Mouse (Mus musculus) myocyte (in vitro differentiated cells): ENCODE results near the gene Adgrv1. TPM values are rescaled to one million over a fixed set of nuclear protein-coding genes. Genes with fewer than 3 reads are reported as not detected.

Experiments
- H3K27me3 ChIP-seq: one replicate; pipeline ENCODE4 v1.6.1; 2011; ENCODE audit not compliant: control insufficient read depth, insufficient read depth, insufficient read length
- H3K36me3 ChIP-seq: one replicate; pipeline ENCODE4 v1.6.1; 2011; ENCODE audit not compliant: control insufficient read depth, insufficient read depth
- H3K4me2 ChIP-seq: one replicate; pipeline ENCODE4 v1.6.1; 2011; ENCODE audit warnings: low read depth, control low read depth
- H3K4me3 ChIP-seq: one replicate; pipeline ENCODE4 v1.5.1; 2011; ENCODE audit warnings: mild to moderate bottlenecking, control low read depth, moderate library complexity
- H3K79me2 ChIP-seq: one replicate; pipeline ENCODE4 v1.6.1; 2011; ENCODE audit not compliant: control insufficient read depth, insufficient read depth
- H3ac ChIP-seq: one replicate; pipeline ENCODE4 v1.6.1; 2011; ENCODE audit not compliant: control insufficient read depth, insufficient read length
- CEBPB ChIP-seq: IDR thresholded peaks from 2 replicates; pipeline ENCODE4 v1.6.1; 2011; ENCODE audit warnings: mild to moderate bottlenecking, moderate library complexity; ENCODE audit not compliant: poor library complexity, insufficient read depth, severe bottlenecking
- E2F4 ChIP-seq: IDR thresholded peaks from one replicate; pipeline ENCODE4 v1.6.1; 2011; ENCODE audit warnings: mild to moderate bottlenecking, control low read depth, moderate library complexity; ENCODE audit not compliant: insufficient read depth
- MAX ChIP-seq: IDR thresholded peaks from one replicate; pipeline ENCODE4 v1.6.1; 2011; ENCODE audit warnings: low read depth, mild to moderate bottlenecking, control low read depth
- MYOD1 ChIP-seq, 3 experiments: IDR thresholded peaks; one replicate each; pipeline ENCODE4 v1.6.1; 2011; ENCODE audit warnings: control low read depth in 2 of 3, low read depth in 2 of 3, mild to moderate bottlenecking in 2 of 3, moderate library complexity in 1 of 3; ENCODE audit not compliant: insufficient read length in 2 of 3, control insufficient read depth in 1 of 3
- MYOG ChIP-seq, 3 experiments: IDR thresholded peaks; one replicate each; pipeline ENCODE4 v1.6.1; 2011; ENCODE audit warnings: control low read depth in 2 of 3, low read depth in 2 of 3, mild to moderate bottlenecking in 2 of 3; ENCODE audit not compliant: insufficient read length in 2 of 3, control insufficient read depth in 1 of 3, insufficient read depth in 1 of 3
- POLR2A ChIP-seq: IDR thresholded peaks from one replicate; pipeline ENCODE4 v1.6.1; 2011; ENCODE audit warnings: low read depth, mild to moderate bottlenecking, control low read depth, moderate library complexity; ENCODE audit not compliant: insufficient read length
- POLR2AphosphoS2 ChIP-seq: IDR thresholded peaks from one replicate; pipeline ENCODE4 v1.6.1; 2011; ENCODE audit warnings: low read depth, control low read depth; ENCODE audit not compliant: insufficient read length
- REST ChIP-seq: IDR thresholded peaks from one replicate; pipeline ENCODE4 v1.6.1; 2011; ENCODE audit warnings: mild to moderate bottlenecking, control low read depth, moderate library complexity; ENCODE audit not compliant: insufficient read depth, insufficient read length
- SRF ChIP-seq: IDR thresholded peaks from one replicate; pipeline ENCODE4 v1.6.1; 2011; ENCODE audit warnings: low read depth; ENCODE audit not compliant: control insufficient read depth, insufficient read length
- TCF12 ChIP-seq: IDR thresholded peaks from one replicate; pipeline ENCODE4 v1.6.1; 2011; ENCODE audit warnings: mild to moderate bottlenecking, control low read depth; ENCODE audit not compliant: poor library complexity, insufficient read depth, severe bottlenecking
- TCF3 ChIP-seq: IDR thresholded peaks from one replicate; pipeline ENCODE4 v1.6.1; 2011; ENCODE audit warnings: low read depth, control low read depth; ENCODE audit not compliant: insufficient read length
- USF1 ChIP-seq: IDR thresholded peaks from one replicate; pipeline ENCODE4 v1.6.1; 2011; ENCODE audit warnings: low read depth, mild to moderate bottlenecking, control low read depth, moderate library complexity
- polyA plus RNA-seq: library from polyadenylated mRNA; unstranded; fragments of >200 nt; fragmentation: generic; extraction: Trizol; gene quantifications from one replicate; pipeline ENCODE4 v1.2.1, GENCODE M21; 2012; ENCODE audit warnings: missing spikeins

Gene Adgrv1
- polyA plus RNA-seq, 1 experiment, result 0.04 TPM

GRCm38 (mm10) chr13:81491971-81492370, 141.0 kb downstream of the Adgrv1 start:
- Histone ChIP-seq H3K4me2 (no peak overlapping the region), H3K36me3 (no peaks in the 10 kb centered on the region), H3K4me3 (no peak overlapping the region), H3K79me2 (no peaks in the 10 kb centered on the region), H3ac (no peak overlapping the region), H3K27me3 (peaks cover 8% of the 10 kb centered on the region)
- TF ChIP-seq MYOD1 (IDR thresholded peaks at IDR 0.05; ENCODE audit: control insufficient read depth in 1 of 3, insufficient read length in 2 of 3, low read depth in 2 of 3), result no peak
- TF ChIP-seq TCF12, result no peak
- TF ChIP-seq REST, result no peak
- TF ChIP-seq CEBPB, result no peak
- no peak for TF ChIP-seq SRF
- TF ChIP-seq POLR2AphosphoS2, result no peak
- no peak for TF ChIP-seq POLR2A
- no peak for TF ChIP-seq TCF3
- no peak for TF ChIP-seq MYOG (IDR thresholded peaks at IDR 0.05; ENCODE audit: control insufficient read depth in 1 of 3, insufficient read depth in 1 of 3, insufficient read length in 2 of 3, low read depth in 2 of 3)
- no peak for TF ChIP-seq E2F4
- no peak for TF ChIP-seq USF1
- no peak for TF ChIP-seq MAX

GRCm38 (mm10) chr13:81486980-81487379, 146.0 kb downstream of the Adgrv1 start:
- H3K36me3 ChIP-seq, result no peaks in the 10 kb centered on the region
- no peak for TF ChIP-seq USF1
- TF ChIP-seq CEBPB, result no peak
- TF ChIP-seq MYOD1 (IDR thresholded peaks at IDR 0.05; ENCODE audit: control insufficient read depth in 1 of 3, insufficient read length in 2 of 3, low read depth in 2 of 3), result no peak
- TF ChIP-seq REST, result no peak
- no peak for TF ChIP-seq E2F4
- no peak for TF ChIP-seq SRF
- no peak for TF ChIP-seq MAX
- no peak for TF ChIP-seq POLR2AphosphoS2
- TF ChIP-seq TCF12, result no peak
- no peak for TF ChIP-seq TCF3
- no peak for TF ChIP-seq MYOG (IDR thresholded peaks at IDR 0.05; ENCODE audit: control insufficient read depth in 1 of 3, insufficient read depth in 1 of 3, insufficient read length in 2 of 3, low read depth in 2 of 3)
- TF ChIP-seq POLR2A, result no peak
- H3K4me3 ChIP-seq, result no peak overlapping the region
- no peak overlapping the region for H3K4me2 ChIP-seq
- no peaks in the 10 kb centered on the region for H3K79me2 ChIP-seq
- peaks cover 8% of the 10 kb centered on the region for H3K27me3 ChIP-seq
- H3ac ChIP-seq, result no peak overlapping the region

GRCm38 (mm10) chr13:81473750-81474149, 159.2 kb downstream of the Adgrv1 start:
- H3ac ChIP-seq, result no peak overlapping the region
- H3K4me3 ChIP-seq, result no peak overlapping the region
- no peaks in the 10 kb centered on the region for H3K79me2 ChIP-seq
- no peaks in the 10 kb centered on the region for H3K27me3 ChIP-seq
- no peaks in the 10 kb centered on the region for H3K36me3 ChIP-seq
- H3K4me2 ChIP-seq, result no peak overlapping the region
- TF ChIP-seq REST (no peak), MYOD1 (IDR thresholded peaks at IDR 0.05; ENCODE audit: control insufficient read depth in 1 of 3, insufficient read length in 2 of 3, low read depth in 2 of 3) (no peak), POLR2AphosphoS2 (no peak), MYOG (IDR thresholded peaks at IDR 0.05; ENCODE audit: control insufficient read depth in 1 of 3, insufficient read depth in 1 of 3, insufficient read length in 2 of 3, low read depth in 2 of 3) (no peak)

- Histone ChIP-seq H3K4me3 (no peak overlapping the region), H3K79me2 (no peaks in the 10 kb centered on the region), H3K27me3 (no peaks in the 10 kb centered on the region), H3K4me2 (no peak overlapping the region), H3K36me3 (no peaks in the 10 kb centered on the region), H3ac (no peak overlapping the region)
- TF ChIP-seq MYOG (IDR thresholded peaks at IDR 0.05; ENCODE audit: control insufficient read depth in 1 of 3, insufficient read depth in 1 of 3, insufficient read length in 2 of 3, low read depth in 2 of 3), result no peak
- no peak for TF ChIP-seq CEBPB
- TF ChIP-seq MYOD1 (IDR thresholded peaks at IDR 0.05; ENCODE audit: control insufficient read depth in 1 of 3, insufficient read length in 2 of 3, low read depth in 2 of 3), result no peak
- no peak for TF ChIP-seq TCF3
- TF ChIP-seq POLR2AphosphoS2, result no peak
- TF ChIP-seq MAX, result no peak
- TF ChIP-seq E2F4, result no peak
- no peak for TF ChIP-seq SRF
- no peak for TF ChIP-seq USF1
- TF ChIP-seq TCF12, result no peak
These were observed 166.3 kb downstream of the Adgrv1 start for GRCm38 (mm10) chr13:81466661-81467060.

GRCm38 (mm10) chr13:81465794-81466193, 167.2 kb downstream of the Adgrv1 start:
- H3K27me3 ChIP-seq, result no peaks in the 10 kb centered on the region
- no peak overlapping the region for H3K4me2 ChIP-seq
- H3ac ChIP-seq, result no peak overlapping the region
- H3K4me3 ChIP-seq, result no peak overlapping the region
- no peak for TF ChIP-seq MYOG (IDR thresholded peaks at IDR 0.05; ENCODE audit: control insufficient read depth in 1 of 3, insufficient read depth in 1 of 3, insufficient read length in 2 of 3, low read depth in 2 of 3)
- no peak for TF ChIP-seq TCF12
- no peak for TF ChIP-seq E2F4
- no peak for TF ChIP-seq SRF
- no peak for TF ChIP-seq REST
- TF ChIP-seq POLR2A, result no peak
- TF ChIP-seq POLR2AphosphoS2, result no peak
- no peak for TF ChIP-seq USF1
- no peaks in the 10 kb centered on the region for H3K36me3 ChIP-seq
- no peaks in the 10 kb centered on the region for H3K79me2 ChIP-seq
